Mouse (Mus musculus): ENCODE measurements around the gene Coq2. TPM values are rescaled to one million over a fixed set of nuclear protein-coding genes. Genes with fewer than 3 reads are reported as not detected.

Coq2 gene
- polyA plus RNA-seq, 1 experiment from 2014 or later = 62.2 TPM

- 79% methylated on average over 4 of the region's 4 CpGs for whole genome bisulfite sequencing
Measured at GRCm38 (mm10) chr5:100607090-100607762, 67.7 kb downstream of the Coq2 start.

DNA sequence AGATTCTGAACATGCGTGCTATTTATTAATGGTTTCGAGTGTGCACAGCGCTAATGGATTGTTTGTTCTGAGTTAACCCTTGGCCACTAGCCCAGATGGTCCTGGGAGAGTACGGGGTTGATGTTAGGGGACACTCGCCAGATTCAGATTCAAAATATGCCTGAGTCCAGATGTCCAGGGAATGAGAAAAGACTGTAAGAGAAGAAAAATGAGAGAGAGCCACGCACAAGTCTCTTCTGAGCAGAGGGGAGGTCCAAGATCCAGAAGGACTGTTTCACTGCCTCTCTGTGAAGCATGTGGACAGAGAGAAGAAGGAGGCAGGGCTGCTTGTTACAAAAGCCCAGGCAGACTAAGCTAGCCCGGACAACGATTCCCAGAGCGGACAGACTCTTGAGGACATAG, 69.1 kb downstream of the Coq2 start:
- H3K27ac ChIP-seq (replicated peaks; ENCODE audit: low read depth, low read length) = no peak overlapping the region
- DNase-seq (ENCODE audit: low spot score) = no peak
- H3K36me3 ChIP-seq (replicated peaks; ENCODE audit: control insufficient read depth, insufficient read depth, low read depth, low read length) = no peaks in the 10 kb centered on the region
- no peak overlapping the region for H3K9ac ChIP-seq (replicated peaks; ENCODE audit: low read length)
- H3K4me1 ChIP-seq (ENCODE audit: control insufficient read depth, insufficient read depth, low read length) = no peaks in the 10 kb centered on the region
- no peaks in the 10 kb centered on the region for H3K27me3 ChIP-seq (ENCODE audit: control insufficient read depth, insufficient read depth, low read length)
- H3K4me2 ChIP-seq (ENCODE audit: low read depth, low read length) = no peak overlapping the region
- ATAC-seq (replicated peaks; ENCODE audit: insufficient number of reproducible peaks, low FRiP score, low TSS enrichment, low read depth) = no peak
- WGBS = 56% methylated on average over 9 of the region's 9 CpGs
- no peak overlapping the region for H3K4me3 ChIP-seq (ENCODE audit: low read depth, low read length)
- H3K9me3 ChIP-seq (replicated peaks; ENCODE audit: control insufficient read depth, low read length) = no peaks in the 10 kb centered on the region

More at GRCm38 (mm10) chr5:100607090-100607762, 67.7 kb downstream of the Coq2 start:
- no peak overlapping the region for H3K4me3 ChIP-seq (ENCODE audit: low read depth, low read length)
- H3K27me3 ChIP-seq (ENCODE audit: control insufficient read depth, insufficient read depth, low read length) = no peaks in the 10 kb centered on the region
- H3K9me3 ChIP-seq (replicated peaks; ENCODE audit: control insufficient read depth, low read length) = no peaks in the 10 kb centered on the region
- no peaks in the 10 kb centered on the region for H3K36me3 ChIP-seq (replicated peaks; ENCODE audit: control insufficient read depth, insufficient read depth, low read depth, low read length)
- DNase-seq (ENCODE audit: low spot score) = no peak
- no peaks in the 10 kb centered on the region for H3K4me1 ChIP-seq (ENCODE audit: control insufficient read depth, insufficient read depth, low read length)
- no peak overlapping the region for H3K27ac ChIP-seq (replicated peaks; ENCODE audit: low read depth, low read length)
- H3K4me2 ChIP-seq (ENCODE audit: low read depth, low read length) = no peak overlapping the region
- no peak overlapping the region for H3K9ac ChIP-seq (replicated peaks; ENCODE audit: low read length)
- ATAC-seq (replicated peaks; ENCODE audit: insufficient number of reproducible peaks, low FRiP score, low TSS enrichment, low read depth) = no peak

Other genes starting within 250 kb of the Coq2 start
- 16.1 and 19.0 TPM in 2 replicates for gene Lin54, start 174.5 kb downstream of the Coq2 start, polyA plus RNA-seq (2014; fragmentation: Nextera tagmentation; extraction: Ambion mirVana)
- 258 and 263 TPM in 2 replicates for gene Cops4, start 156.8 kb downstream of the Coq2 start, polyA plus RNA-seq (2014; fragmentation: Nextera tagmentation; extraction: Ambion mirVana)
- gene Plac8, start 102.9 kb downstream of the Coq2 start, polyA plus RNA-seq (2014; fragmentation: Nextera tagmentation; extraction: Ambion mirVana) = 5.3 and 5.5 TPM in 2 replicates
- gene Hpse, start 44.6 kb upstream of the Coq2 start, polyA plus RNA-seq (2014; fragmentation: Nextera tagmentation; extraction: Ambion mirVana) = 1.1 and 2.2 TPM in 2 replicates
- gene Helq, start 123.5 kb upstream of the Coq2 start, polyA plus RNA-seq (2014; fragmentation: Nextera tagmentation; extraction: Ambion mirVana) = 17.6 and 21.6 TPM in 2 replicates
- gene Mrps18c, start 123.5 kb upstream of the Coq2 start, polyA plus RNA-seq (2014; fragmentation: Nextera tagmentation; extraction: Ambion mirVana) = 178 TPM in 2 replicates
- gene Abraxas1, start 145.8 kb upstream of the Coq2 start, polyA plus RNA-seq (2014; fragmentation: Nextera tagmentation; extraction: Ambion mirVana) = 25.2 and 33.4 TPM in 2 replicates
- 0.46 and 0.99 TPM in 2 replicates for gene Gpat3, start 170.6 kb upstream of the Coq2 start, polyA plus RNA-seq (2014; fragmentation: Nextera tagmentation; extraction: Ambion mirVana)

Measured in embryonic facial prominence, embryonic 11.5 days (tissue).